Mouse (Mus musculus) spleen, postnatal 36 days (tissue): Measurements from ENCODE around the gene Ugt1a6b.
"Not testable (repeated sequence)": the region's sequence is repeated elsewhere in the genome, so short reads cannot be mapped to it uniquely, and the experiment has no call there.

ENCODE experiments used
- DNase-seq, 2 experiments: peaks; one replicate each; pipeline ENCODE4 v3.0.0; 2022; ENCODE audit warnings: low spot score in 2 of 2, mixed read lengths in 1 of 2

The Ugt1a6b gene

DNA sequence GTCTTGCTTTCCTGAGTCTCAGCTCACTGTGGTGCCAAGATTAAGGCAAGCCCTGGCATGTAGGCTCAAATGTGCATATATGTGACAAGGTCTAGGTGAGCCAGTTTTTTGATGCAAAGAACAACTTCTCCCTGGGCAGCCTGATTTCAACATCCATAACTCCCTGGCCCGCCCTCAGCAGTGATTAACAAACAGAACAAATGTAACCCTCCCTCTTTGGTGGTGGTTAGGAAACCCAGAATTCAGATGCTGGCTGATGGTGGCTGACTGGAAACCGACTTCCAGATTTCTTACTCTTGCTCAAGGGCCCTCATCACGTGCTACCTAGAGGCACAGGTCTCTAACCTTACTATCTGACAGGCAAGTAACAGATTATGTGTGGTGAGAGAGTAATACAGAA is at the start of gene Ugt1a6b:
Ugt1a6b (plus strand) TSS at position 234 of the 400 bp plus-strand sequence.
- not testable (repeated sequence) for DNase-seq

DNA sequence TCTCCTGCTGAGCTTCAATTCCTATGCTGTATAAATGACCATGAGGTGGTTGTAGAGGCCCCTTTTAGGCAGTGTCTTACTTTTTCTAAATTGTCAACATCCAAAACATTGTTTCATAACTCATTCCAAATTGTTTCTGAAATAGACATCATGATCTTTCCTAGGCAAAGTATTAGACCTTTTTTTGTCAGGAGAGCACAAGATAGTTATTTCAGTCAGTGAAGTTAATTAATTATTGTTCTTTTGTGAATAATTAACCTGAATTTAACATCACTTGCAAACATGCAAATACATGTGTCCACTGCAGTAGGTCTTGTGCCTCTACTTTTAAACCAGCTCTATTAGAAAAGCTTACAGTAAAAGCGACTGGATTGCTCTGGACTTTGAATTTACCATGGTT is 48.0 kb upstream of the Ugt1a6b start, which contains the start of gene Ugt1a10:
Ugt1a10 (plus strand) TSS at position 301 of the 400 bp plus-strand sequence.
- no peak for DNase-seq

DNA sequence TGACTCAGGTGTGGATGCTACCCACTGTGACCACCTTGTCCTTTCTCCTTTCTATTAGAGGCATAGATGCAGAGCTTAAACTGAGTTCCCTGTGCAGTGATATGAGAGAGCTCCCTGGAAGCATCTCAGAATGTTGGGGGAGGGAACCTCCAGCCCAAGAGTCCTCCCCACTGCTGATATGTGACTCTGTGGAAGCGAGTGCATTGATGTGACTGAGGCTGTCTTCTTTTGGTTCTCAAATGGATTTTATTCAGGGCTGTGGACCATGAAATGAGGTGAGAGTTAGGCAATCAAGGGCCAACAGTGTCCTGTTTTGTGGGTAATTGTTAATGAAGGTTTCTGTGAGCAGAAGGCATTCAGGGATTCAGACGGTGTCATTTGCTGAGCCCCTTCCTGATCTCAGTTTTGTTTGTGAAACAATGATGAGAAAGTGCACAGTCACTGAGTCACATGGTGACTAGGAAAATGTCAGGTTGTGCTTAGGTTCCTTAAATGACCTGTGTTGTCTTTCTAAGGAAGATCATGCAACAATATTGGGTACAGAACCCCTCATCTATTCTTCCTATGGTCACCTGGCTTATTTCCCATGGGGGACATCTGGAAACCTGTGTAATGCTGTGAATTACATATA is 36.5 kb upstream of the Ugt1a6b start:
- DNase-seq = not testable (repeated sequence)

GRCm38 (mm10) chr1:88070495-88070894 is 32.6 kb upstream of the Ugt1a6b start, which contains the start of gene Ugt1a9:
Ugt1a9 (plus strand) TSS chr1:88070800.
- no peak for DNase-seq

- no peak for DNase-seq
Observed at GRCm38 (mm10) chr1:88070902-88071301, 32.1 kb upstream of the Ugt1a6b start.

DNA sequence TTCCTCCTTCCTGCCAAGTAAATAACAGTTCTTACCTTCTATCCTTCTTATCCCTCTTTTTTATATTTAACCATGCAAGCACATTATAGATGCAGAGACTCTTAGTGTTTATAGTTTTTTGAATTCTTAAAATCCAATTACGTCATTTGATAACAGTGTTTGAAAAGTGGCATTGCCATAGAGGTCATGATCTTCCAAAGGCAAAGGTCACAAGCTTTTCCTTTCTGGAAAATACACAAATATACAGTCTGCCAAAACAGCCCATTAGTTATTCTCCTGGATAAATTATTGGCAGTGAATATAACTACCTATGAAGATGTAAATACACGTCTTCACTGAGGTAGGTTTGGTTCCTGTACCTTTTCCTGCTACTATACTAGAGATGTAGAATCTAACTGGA is 28.6 kb upstream of the Ugt1a6b start:
- no peak for DNase-seq

DNA sequence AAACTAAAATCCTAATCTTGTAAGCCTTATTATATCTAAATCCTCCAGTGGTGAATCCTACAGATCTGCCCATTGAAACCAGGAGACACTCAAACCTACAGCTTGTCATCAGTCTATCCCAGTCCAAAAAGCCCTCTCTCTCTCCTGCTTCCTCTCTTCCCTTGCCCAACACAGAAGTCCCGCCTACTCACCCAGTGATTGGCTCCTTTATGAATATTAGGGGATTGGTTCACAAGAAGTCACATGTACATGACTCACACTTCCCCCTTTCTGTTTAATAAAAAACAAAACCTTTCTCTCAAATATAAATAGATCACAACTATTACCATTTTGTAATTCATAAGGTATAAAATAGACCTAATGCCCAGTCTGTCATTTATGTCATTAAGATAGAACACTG is 25.9 kb upstream of the Ugt1a6b start:
- no peak for DNase-seq

DNA sequence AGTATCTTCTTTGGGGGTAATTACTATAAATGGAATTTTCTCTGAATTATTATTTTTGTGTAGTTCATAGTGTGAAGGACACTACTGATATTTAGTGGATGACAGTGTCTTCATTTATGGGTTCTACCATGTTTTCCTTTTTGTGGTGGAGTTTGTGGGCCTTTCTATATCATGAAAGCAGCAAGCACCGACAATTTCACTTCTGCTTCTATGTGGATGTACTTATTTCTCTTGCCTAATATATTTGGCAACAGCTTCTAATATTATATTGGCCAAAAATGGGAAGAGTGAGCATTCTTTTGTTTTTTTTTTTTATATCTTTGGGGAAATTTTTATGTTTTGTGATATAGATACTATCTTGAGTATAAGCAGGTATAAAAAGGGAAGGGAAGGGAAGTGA is 21.4 kb upstream of the Ugt1a6b start:
- DNase-seq = no peak

GRCm38 (mm10) chr1:88086125-88086524 is 16.9 kb upstream of the Ugt1a6b start:
- DNase-seq = no peak

DNA sequence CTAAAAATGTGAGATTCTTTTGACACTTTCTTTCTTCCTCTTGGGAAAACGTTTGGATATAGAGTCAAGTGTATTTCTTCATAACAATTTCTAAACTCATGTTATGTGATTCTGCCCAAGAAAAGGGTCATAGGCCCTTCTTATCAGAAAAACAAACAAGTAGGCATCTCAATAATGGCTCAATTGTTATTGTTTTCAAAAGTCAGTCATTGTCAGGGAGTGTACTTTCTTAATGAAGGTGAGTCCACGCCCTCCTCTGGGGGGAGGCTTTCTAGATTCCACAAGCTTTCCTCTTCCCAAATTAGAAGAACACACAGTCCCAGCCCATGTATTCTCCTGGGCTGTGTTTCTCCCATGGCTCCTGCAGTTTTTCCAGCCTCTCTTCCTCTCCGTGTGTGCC is 15.5 kb upstream of the Ugt1a6b start, which contains the start of gene Ugt1a8:
Ugt1a8 (plus strand) TSS at position 301 of the 400 bp plus-strand sequence.
- DNase-seq = no peak

GRCm38 (mm10) chr1:88092341-88092740 is 10.7 kb upstream of the Ugt1a6b start:
- DNase-seq = no peak

- DNase-seq = not testable (repeated sequence)
Observed at GRCm38 (mm10) chr1:88094270-88094676, 8.8 kb upstream of the Ugt1a6b start.

DNA sequence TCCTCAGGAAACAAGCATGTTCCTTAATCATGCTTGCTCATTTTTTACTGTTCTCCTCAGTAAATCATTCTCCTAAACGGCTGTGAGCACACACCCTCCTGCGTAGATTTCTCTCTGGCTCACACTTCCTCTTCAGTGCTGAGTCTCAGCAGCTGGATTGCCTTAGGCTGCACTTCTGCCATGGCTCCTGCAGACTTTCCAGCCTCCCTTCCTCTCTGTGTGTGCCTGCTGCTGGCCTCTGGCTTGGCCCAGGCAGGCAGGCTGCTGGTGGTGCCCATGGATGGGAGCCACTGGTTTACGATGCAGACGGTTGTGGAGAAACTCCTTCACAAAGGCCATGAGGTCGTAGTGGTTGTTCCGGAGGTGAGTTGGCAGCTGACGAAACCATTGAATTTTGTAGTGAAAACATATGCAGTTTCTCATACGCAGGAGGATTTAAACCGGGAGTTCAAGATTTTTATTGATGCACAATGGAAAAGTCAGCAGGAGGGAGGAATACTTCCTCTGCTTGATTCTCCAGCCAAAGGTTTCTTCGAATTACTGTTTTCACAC is 8.0 kb upstream of the Ugt1a6b start, which contains the start of gene Ugt1a7c:
Ugt1a7c (plus strand) TSS at position 122 of the 552 bp plus-strand sequence.
- peak in 1 of 2 experiments; percentile 6 for DNase-seq

DNA sequence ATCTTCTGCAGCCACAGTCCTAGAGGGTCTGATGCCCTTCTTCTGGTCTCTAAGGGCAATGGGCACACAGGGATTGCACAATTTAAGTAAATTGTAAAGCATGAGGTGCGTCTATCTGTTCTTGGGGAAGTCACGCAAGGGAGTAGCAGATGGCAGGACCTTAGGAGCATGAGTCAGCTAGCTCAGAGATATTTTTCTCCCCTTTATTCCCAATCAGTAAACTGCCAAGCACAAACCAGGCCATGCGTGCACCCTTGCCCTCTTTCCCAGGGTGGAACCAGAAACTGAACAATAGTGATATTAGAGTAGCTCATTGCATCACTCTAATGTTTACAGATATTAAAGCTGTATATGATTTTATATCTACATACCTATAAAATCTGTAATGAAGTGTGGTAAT is 4.5 kb upstream of the Ugt1a6b start:
- not testable (repeated sequence) for DNase-seq

GRCm38 (mm10) chr1:88099691-88100090 is 3.4 kb upstream of the Ugt1a6b start:
- DNase-seq = not testable (repeated sequence)

GRCm38 (mm10) chr1:88103697-88104468 is 831 bp downstream of the Ugt1a6b start:
- not testable (repeated sequence) for DNase-seq

GRCm38 (mm10) chr1:88104667-88105430 is 1.8 kb downstream of the Ugt1a6b start:
- no peak for DNase-seq

DNA sequence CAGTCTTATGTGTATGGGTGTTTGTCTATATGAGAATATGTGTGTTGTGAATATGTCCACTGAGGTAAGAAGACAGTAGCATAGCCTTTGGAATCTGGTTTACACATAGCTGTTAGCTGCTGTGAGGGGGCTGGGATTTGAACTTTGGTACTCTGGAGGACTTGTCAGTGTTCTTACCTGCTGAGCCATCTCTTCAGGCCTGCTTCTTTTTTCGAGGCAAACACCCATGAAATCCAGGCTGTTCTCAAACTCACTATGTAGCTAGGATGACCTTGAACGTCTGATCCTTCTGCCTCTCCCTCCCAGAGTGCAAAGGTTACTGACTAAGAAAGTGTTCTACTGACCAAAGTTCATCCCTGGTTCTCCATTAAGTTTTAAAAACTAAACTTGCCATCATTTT is 2.6 kb downstream of the Ugt1a6b start:
- no peak for DNase-seq

- not testable (repeated sequence) for DNase-seq
Observed at GRCm38 (mm10) chr1:88109027-88109557, 6.0 kb downstream of the Ugt1a6b start.

GRCm38 (mm10) chr1:88109604-88110003 is 6.6 kb downstream of the Ugt1a6b start:
- DNase-seq = not testable (repeated sequence)

DNA sequence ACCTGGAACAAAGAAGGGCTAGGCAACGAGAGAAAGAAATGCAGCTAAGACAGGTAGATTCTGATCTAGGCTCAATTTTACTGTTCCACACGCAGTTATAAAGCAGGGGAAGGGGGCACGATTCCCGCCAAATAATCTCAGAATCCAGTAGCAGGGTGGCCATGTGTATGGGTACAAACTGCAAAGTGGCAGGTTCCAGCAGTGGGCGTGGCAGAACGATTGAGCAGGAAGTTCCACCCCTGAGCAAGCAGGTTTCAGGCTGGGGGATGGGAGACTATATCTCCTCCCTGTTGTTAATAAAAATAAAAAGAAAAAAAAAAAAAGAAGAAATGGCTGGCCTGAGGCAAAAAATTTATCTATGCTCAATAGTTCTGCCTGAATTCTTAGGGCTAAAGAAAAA is 9.7 kb downstream of the Ugt1a6b start:
- DNase-seq = not testable (repeated sequence)
